Mouse (Mus musculus) embryo, embryonic 9.5 days (tissue): ENCODE data around the gene Kcnj9.

ENCODE experiments used
- DNase-seq: peaks from one replicate; pipeline ENCODE4 v3.0.0-alpha.2; 2017; ENCODE audit errors: extremely low spot score

The Kcnj9 gene

DNA sequence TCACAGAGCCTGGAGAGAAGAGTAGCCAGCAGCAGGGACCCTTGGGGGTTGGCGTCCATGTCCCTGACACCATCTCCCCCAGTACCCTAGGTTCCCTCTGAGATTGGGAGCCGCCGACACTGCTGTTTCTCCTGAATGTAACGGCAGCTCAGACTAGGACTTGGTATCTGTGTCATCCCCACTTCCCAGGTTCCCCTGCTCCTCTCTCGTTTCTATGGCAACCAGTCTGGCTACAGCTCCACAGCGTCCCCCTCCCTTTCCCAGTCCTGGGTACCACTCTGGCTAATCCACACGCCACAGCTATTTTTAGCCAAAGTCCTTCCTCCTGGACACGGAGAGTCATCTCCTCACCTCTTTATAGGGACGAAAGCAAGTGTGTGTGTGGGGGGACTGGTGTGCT is at the start of gene Kcnj9:
Gene Kcnj9, minus strand, starts transcription at position 188 of the 400 bp plus-strand sequence.
- DNase-seq, result no peak

- DNase-seq, result peak; percentile 24
These were observed 47.8 kb upstream of the Kcnj9 start for GRCm38 (mm10) chr1:172376758-172377458.

- peak; percentile 96 for DNase-seq
These were observed 47.1 kb upstream of the Kcnj9 start, which contains the start of gene Pigm for GRCm38 (mm10) chr1:172376198-172376667. Pigm (plus strand) TSS chr1:172376546.

- peak; percentile 59 for DNase-seq
These were observed 39.8 kb upstream of the Kcnj9 start for GRCm38 (mm10) chr1:172368768-172369418.

- peak; percentile 71 for DNase-seq
These were observed 35.6 kb upstream of the Kcnj9 start for GRCm38 (mm10) chr1:172364684-172365083.

- no peak for DNase-seq
These were observed 29.2 kb upstream of the Kcnj9 start for GRCm38 (mm10) chr1:172358341-172358740.

DNA sequence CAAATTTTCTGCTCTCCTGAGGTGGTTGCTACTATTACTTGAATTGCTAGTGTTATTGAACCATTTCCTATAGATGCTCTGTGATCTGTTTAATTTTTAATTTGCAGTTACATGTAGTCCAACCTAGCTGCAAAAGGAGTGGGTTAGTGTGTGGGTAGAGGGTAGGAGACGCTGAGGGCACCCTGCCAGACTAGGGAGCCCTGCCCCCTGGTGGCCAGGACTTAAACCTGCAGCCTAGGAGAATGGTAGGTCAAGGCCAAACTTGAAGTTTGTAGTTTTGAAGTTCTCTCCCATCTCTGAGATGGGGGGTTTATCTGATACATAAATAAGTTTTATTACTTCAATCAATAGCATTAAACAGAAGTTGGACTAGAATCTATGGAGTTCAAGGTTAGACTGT is 28.4 kb upstream of the Kcnj9 start:
- DNase-seq, result peak; percentile 41

GRCm38 (mm10) chr1:172355336-172355735 is 26.2 kb upstream of the Kcnj9 start:
- no peak for DNase-seq

GRCm38 (mm10) chr1:172352453-172352852 is 23.3 kb upstream of the Kcnj9 start:
- DNase-seq, result no peak

DNA sequence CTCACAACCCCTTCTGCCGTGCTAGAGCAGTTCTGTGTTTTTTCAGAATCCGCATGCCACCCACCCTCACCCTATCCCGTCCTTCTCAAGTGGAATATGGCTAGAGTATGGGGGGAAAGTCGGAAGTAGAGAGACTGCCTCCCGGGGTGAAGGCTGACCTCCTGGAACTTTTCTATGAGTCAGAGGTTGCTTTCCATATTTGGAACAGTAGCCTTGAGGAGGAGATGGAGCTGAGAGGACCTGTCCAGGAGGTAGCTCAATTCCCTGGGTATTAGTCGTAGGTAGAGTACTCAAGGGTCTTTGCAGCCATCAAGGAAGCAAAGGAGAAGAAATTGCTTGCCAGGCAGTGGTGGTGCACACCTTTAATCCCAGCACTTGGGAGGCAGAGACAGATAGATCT is 22.9 kb upstream of the Kcnj9 start:
- no peak for DNase-seq

DNA sequence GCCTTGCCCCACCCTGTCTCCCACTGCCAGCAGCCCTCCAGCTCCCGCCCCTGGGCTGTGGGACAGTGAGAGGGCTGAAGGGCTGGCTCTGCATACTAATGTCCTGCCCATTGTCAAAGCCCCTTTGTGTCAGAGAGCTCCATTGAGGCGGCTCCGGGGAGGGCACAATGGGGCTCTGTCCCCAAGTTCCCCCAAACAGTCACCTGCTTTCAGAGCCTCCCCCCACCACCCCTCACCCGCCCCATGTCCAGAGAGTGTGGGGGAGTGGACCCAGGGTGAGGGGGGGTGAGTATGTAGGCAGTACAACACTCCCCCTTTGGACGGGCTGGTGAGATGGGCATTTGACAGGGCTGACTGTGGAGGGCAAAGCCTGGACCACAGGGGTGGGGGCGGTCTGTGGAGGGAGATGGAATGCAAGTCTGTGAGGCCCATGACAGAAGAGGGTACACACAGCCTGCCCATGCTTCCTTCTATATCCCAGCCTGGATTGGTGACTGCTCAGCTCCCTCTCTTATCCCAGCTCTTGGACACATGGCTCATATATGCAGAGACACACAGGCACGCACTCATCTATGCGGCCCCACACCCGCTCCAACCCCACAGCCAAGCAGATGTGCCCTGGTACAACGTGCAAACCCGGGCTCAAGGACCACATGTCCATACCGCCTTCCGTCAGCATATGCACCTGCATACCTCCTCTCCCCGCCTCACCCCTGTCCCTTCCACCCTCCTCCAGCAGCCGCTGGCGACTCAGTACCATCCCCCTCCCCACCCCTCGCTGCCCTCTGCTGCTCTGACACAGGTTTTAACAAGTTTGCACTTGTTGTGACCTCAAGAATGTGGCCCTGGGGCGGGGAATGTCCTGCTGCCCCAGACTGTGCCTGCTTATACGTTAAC is 21.0 kb upstream of the Kcnj9 start:
- DNase-seq, result peak; percentile 78

- no peak for DNase-seq
These were observed 20.4 kb upstream of the Kcnj9 start for GRCm38 (mm10) chr1:172349504-172349903.

DNA sequence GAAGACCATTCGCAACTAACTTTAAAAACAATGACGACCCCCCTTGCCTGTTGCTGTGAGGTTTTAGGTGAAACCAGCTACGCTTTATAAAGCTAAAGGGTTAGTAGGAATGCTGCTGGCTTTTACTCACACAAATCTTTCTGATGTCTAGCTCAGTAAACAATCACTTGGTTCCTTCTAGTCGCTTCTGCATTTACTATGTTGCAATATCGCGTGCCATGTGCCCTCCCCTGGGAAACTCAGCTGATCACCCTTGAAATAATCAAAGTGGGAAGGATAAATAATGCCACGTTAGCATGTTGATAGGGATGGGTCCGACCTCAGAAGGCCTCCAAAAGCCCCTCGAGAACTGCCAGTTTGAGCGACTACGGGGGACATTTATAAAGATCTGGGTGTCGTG is 18.3 kb upstream of the Kcnj9 start:
- DNase-seq, result no peak

DNA sequence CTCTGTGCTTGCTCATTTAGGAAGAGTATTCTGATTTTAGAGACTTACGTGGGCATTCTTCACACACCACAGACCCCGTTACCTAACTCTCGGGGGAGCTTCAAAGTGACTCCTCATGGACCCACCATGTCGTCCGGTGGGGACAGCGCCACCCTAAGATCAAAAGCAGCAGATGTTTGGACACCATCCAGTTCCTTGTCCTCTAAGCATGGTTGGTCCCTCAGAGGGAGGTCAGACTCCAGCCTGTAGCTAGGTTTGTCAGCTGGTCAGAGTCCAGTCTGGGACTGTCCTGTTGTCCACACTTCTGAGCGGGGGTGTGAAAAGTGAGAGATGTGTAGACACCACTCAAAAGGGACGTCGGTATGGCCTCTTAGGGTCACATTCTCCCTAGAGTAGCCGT is 17.6 kb upstream of the Kcnj9 start:
- no peak for DNase-seq

GRCm38 (mm10) chr1:172344820-172345219 is 15.7 kb upstream of the Kcnj9 start:
- no peak for DNase-seq

GRCm38 (mm10) chr1:172343914-172344313 is 14.8 kb upstream of the Kcnj9 start:
- DNase-seq, result no peak

GRCm38 (mm10) chr1:172342729-172343128 is 13.6 kb upstream of the Kcnj9 start:
- no peak for DNase-seq

GRCm38 (mm10) chr1:172341386-172341785 is 12.3 kb upstream of the Kcnj9 start:
- no peak for DNase-seq

- peak; percentile 82 for DNase-seq
These were observed 11.7 kb upstream of the Kcnj9 start, which contains the start of gene Kcnj10 for GRCm38 (mm10) chr1:172340729-172341321. Kcnj10 (plus strand) TSS chr1:172341210.

DNA sequence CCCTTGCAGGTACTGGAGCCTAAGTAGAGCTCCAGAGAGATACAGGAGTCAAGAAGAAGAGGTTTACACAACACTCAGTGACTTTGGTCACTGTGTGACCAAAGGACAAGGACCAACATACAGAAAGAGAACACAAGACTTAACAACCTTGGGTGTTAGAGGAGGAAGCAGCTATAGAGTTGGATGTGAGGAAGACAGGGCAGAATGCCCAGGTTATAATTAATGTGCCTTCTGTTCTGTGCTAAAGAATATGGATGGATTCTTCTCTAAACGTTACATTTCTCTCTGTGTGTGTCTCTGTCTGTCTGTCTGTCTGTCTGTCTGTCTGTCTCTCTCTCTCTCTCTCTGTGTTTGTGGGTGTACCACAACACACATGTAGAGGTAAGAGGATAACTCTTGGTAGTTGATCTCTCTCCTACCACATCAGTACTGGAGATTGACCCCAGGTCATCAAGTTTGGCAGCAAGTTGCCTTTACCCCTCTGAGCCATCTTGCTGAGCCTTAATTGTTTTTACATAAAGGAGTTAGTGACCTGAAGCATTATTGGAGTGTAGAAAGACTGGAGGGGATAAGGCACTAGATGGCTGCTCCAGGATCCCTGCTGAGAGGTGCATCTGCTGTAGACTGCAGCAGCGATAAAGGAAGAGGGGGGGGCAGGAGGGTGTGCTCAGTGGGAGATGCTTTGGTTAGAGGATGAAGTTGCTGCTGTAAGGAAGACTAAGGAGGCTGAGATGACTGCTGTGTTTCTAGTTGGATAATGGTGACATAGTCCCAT is 8.5 kb upstream of the Kcnj9 start:
- DNase-seq, result no peak

GRCm38 (mm10) chr1:172335804-172336203 is 6.7 kb upstream of the Kcnj9 start:
- no peak for DNase-seq
